Mouse (Mus musculus) embryo, embryonic 10 days (tissue): Measurements from ENCODE around the gene Slc16a5.
"Not testable (repeated sequence)": the region's sequence is repeated elsewhere in the genome, so short reads cannot be mapped to it uniquely, and the experiment has no call there.

Experiments used
- DNase-seq: peaks from one replicate; pipeline ENCODE4 v3.0.0-alpha.2; 2015; ENCODE audit warnings: low spot score

Slc16a5 gene

DNA sequence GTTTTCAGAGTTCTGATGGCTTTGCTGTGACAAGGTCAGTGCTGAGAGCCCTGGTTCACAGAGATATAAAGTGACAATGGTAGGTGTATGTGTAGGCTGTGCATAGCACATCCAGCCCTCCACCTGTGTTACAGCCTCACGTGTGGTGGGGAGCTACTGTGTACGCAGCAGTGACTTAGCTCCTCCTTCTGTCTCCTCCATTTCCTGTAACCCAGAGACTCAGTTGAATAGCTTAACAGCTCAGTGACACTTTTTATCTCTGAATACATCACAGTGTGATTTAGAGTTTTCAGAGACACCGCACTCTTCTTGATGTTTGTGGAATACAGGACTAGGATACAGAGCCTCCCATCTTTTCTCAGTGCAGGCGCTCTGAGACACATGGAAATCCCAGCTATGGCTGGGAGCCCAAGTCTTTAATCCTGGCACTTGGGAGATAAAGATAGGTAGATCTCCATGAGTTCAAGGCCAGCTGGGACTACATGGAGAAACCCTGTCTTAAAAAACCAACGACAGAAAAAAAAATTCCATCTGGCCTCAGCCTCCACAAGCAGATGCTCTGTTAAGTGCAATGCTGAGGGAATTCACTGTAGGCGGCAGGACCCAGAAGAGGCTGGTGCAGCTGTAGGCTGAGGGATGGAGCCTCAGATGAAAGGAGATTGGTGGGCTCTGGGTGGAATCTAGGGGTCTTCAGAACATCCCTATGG, 19.4 kb downstream of the Slc16a5 start:
- DNase-seq, result no peak

DNA sequence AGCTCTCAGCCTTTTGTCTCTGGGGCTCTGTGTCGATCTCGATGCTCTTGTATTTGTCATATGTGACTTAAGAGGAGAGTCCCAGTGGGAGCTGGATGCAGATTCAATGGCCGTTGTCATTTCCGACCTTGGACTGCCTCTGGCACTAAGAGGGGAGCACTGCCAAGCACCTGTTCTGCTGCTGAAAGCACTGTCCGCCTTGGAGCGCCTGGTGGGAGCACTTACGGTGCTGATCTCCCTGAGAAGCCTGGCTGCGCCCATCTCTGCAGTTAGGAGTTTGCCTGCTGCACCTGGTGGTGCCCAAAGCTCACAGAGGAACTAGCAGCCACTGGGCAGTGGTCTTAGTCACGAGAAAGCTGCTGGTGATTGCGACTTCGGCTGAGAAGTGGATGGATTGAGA, 21.0 kb downstream of the Slc16a5 start:
- no peak for DNase-seq

DNA sequence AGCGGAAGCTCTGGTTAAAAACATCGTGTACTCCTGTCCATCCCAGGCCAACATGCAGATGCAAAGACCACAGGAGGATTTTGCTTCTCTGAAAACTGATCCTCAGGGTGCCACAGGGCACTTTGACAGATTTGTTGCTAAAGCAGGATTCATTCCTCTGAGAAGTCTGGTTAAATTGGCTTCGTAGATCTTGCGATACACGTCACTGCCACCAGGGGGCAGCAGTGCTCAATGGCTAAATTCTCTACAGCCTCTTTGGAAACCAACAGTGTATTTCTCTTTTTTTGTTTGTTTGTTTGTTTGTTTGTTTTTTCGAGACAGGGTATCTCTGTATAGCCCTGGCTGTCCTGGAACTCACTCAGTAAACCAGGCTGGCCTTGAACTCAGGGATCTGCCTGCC, 21.5 kb downstream of the Slc16a5 start:
- DNase-seq, result peak; percentile 89

DNA sequence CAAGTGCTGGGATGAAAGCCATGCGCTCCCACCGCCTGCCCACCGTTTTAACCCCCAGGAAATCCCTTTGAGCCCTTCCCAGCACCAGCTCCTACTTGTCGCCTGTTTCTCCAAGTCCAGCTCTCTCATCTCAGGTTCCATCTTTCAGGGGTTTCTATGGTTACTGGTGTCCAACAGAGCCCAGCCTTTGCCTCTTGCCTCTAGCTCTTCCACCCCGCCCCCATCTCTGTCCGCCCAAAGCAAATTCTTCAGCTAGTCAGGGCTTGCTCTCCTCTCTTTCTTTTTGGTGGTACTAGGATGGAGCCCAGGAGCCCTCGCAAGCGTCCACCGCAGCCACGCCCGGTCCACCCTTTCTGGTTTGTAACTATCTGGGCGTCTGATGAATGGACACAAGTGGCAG, 22.9 kb downstream of the Slc16a5 start:
- peak; percentile 72 for DNase-seq

DNA sequence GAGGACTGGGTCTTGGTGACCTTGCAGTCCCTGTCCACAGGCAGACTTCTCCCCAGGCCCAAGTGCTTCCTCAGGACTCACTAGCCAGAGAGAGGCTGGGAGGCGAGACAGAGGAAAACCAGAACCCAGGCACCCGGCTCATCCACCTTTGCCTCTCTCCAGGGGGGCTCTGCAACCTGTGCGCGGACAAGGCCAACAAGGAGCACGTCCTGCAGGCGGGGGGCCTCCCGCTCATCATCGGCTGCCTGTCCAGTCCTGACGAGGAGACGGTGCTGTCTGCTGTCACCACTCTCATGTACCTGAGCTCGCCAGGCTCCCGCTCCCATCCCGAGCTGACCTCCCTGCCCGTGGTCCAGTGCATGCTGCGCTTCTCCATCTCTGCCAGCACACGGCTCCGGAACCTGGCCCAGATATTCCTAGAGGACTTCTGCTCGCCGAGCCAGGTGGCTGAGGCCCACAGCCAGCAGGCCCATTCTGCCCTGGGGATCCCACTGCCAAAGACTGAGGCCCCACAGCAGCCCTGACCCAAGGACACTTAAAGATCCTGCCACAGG, 26.4 kb downstream of the Slc16a5 start:
- no peak for DNase-seq

DNA sequence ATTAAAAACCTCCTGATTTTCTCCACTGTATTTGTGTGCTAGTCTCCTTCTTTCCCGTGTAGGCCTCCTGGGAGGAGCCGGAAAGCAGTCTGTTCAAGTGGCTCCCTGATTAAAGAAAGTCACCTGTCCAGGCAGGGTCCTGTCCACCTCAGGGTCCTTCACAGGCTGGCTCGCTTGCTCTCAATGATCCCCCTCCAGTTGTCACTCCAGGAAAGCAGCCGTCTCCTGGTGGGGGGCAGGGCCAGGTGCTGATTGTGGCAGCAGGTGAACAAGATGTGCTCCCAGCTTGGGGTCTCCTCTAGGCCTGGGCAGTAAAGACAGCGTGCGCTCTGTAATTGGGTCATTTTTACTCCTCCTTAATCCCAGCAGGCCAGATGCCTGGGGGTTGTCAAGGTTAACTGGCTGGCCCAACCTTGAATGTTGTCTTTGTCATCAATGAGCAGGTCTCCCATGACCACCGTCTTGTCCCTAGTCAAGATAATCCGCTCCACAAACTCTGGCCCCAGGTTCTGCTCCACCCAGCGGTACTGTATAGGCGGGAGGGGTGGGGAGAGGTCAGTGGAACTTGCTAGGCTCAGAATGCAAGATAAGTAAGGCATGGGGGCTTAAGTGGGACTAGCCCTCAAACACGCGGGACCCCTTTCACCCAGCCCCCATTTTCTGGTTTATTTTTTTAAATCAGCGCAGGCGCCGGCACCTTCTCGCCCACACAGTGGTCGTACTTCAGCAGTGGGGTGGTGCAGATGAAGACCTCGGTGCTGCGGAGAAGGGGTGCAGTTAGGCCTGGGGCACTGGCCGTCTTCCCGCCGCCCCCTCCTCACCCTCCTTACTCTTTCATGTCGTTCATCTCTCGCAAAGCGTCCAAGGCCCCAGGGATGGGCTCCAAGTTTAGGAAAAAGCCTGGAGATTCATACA, 28.4 kb downstream of the Slc16a5 start:
- DNase-seq, result no peak

DNA sequence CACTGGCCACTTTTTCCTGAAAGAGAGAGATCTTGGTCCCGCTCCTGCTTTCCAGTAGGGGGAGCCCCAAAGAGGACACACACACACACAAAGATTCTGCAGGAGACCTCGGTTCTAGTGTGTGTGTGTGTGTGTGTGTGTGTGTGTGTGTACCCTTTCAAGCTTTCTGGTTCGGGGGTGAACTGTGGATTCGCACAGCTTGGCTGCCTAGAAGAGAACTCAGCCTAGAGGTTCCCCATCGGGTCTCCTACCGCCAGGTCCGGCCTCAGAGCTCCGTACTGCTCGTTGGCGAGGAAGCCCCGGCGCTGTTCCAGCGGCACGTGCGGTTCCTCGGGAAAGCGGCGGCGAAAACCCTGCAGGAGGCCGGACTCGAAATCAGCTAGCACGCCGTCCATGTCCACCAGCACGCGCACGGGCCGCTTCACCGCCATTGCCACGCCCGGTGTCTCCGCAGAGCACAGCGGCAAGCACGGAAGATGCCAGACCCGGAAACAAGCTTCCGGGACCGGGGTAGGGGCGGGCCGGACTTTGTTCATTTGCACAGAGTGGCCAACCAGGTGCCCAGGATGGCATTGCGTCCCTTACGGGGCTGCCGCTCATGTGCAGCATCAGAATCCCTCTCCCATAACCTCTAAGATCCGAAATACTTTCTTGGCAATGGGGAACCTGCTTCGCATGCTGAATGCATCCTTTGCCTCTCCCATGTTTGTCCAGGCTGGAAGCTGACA, 29.2 kb downstream of the Slc16a5 start, which contains the start of gene Nt5c:
Gene Nt5c (minus strand): TSS at position 507 of the 728 bp plus-strand sequence.
- peak; percentile 83 for DNase-seq

DNA sequence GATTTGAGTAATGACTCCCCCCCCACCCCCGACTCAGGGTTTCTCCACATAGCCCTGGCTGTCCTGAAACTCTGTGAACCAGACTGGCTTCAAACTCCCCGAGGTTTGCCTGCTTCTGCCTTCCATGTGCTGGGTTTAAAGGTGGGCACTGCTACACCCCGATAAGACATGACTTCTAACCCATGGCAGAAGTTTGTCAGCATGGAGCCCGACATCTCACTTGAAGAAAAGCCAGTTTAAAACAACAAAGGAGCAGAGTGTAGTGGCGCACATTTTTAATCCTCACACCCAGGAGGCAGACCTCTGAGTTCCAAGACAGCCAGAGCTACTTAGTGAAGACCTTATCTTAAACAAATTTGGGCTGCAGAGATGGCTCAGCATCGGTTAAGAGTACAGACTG, 30.1 kb downstream of the Slc16a5 start:
- no peak for DNase-seq

DNA sequence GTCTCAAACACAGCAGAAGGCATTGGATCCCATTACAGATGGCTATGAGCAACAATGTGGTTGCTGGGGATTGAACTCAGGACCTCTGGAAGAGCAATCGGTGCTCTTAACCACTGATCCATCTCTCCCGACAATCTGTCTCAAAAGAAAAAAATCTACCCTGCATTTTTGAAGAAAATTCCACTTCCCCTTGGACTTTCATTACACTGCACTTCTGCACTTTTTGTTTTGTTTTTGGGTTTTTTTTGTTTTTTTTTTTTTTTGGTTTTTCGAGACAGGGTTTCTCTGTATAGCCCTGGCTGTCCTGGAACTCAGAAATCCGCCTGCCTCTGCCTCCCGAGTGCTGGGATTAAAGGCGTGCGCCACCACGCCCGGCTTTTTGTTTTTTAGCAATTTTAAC, 34.3 kb downstream of the Slc16a5 start:
- not testable (repeated sequence) for DNase-seq

DNA sequence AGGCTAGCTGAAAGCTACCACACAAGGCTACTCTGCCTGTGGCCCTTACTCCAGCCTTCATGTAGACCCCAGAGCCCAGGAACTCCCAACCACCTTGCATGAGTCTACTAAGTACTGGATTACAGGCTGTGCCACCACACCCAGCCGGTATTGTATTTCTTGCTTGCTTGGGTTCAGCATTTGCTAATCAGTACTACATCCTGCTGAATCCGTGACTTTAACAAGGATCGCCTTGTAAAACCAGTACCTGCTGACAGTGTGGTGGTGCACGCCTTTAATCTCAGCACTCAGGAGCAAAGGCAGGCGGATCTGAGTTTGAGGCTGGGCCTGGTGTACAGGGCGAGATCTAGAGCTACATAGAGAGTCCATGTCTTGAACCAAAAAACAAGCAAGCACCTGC, 40.4 kb downstream of the Slc16a5 start:
- no peak for DNase-seq

DNA sequence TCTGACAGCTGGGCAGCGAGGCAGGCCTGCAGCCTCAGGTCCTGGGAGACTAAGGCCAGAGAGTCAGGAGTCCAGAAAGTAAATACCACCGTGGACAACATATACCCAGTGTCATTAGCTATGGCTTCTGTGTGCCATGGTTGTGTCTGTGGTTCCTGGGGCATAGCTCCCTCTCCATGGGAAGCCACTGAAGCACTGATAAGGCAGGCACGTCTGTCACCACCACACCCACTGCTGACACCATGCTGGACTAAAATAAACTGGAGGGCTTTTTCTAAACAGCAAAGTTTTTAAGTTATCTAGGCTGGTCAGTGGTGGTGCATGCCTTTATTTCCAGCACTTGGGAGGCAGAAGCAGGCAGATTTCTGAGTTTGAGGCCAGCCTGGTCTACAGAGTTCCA, 44.3 kb downstream of the Slc16a5 start:
- DNase-seq, result no peak

DNA sequence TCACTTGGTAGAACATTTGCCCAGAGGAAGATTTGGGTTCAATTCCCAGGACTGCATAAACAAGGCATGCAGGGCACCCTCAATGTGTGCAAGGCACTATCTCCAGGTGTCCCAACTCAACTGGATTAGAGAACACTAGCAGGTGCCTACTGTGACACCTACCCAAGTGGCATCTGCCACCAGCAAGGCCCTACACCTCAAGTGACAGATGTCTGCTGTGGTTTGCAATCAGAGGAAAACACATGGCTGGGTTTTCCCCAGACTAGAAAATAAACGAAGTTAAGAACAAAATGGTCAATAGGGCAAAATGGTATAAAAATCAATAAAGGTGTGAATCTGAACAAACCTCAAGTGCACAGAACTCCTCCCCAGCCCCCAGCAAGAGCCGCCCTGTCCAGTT, 45.8 kb downstream of the Slc16a5 start:
- DNase-seq, result no peak

DNA sequence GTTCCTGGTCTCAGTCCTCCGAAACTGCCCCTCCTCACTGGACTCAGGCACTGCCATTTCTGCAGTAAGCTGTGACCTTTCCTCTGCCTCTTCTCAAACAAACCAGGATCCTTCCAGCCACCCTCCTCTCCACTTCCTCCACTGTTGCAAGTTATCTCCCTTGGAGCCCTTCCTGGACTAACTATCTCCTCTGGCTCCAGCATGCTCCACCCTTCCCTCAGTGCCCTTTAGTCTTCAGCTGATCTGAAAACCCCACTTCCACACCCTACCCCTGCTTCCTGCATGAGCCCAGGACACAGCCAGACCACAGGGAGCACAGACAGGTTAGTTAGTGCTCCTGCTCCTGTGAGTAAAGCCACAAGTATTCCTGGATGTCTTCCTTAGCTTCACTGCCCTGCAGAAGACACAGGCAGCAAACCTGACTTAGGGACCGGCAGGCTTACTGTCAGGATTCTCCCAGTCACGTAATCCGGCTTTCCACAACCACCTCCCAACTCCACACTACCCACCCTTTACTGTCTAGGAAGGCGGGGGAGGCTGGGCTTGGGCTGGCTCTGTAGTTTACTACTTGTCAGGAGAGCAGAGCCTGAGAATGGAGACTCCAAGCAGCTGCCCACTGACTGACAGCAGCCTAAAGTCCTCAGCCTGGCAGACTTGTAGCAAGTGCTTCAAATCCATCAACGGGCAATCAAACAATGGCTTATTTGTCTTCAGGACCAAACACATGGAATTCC, 47.7 kb downstream of the Slc16a5 start:
- no peak for DNase-seq

DNA sequence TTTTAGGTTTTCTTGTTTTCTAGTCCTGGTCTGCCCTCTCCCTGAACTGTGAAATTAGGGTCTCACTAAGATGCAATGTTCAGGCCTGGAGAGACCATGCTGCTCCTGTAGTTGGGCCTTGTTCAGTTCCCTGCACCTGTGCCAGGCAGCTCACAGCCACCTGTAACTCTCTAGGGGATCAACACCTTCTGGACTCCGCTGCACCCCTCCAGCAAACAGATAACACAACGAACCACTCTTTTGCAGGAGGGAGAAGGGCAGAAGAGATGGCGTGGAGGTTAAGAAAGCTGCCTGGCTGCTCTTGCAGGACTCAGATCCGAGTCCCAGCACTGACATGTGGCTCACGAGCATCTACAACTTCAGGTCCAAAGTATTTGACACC, 48.2 kb downstream of the Slc16a5 start:
- no peak for DNase-seq

DNA sequence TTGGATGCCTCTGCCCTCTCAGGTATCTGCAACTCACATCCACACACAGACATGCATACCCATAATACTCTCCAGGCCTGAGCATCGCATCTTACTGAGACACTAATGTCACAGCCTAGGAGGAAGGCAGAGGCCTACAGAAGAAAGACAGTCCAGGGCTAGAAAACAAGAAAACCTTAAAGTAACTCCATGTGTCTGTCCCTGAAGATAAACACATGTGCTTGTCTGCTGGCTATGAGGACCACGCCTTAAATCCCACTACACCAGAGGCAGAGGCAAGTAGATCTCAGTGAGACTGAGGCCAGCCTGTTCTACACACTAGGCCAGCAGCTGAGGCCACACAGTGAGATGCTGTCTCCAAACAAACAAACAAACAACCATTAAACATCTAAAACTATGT, 48.8 kb downstream of the Slc16a5 start:
- no peak for DNase-seq

DNA sequence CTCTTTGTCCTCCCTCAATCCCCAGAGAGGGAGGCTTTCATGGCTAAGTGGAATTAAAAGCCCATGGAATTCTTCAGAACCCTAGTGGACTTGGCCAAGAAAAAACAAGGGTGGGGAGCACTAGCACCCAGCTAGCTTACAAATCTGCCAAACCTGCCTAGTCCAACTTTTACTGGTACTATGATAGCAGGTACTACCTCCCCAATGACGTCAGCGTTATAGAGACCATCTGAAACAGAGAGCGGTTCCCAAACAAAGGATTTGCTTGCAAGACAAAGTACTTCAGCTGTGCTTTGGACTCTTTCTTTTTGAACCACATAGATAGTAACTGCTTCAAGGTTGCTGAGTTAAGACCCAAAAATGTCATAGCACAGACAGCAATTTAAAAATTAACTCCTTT, 49.7 kb downstream of the Slc16a5 start:
- DNase-seq, result no peak

DNA sequence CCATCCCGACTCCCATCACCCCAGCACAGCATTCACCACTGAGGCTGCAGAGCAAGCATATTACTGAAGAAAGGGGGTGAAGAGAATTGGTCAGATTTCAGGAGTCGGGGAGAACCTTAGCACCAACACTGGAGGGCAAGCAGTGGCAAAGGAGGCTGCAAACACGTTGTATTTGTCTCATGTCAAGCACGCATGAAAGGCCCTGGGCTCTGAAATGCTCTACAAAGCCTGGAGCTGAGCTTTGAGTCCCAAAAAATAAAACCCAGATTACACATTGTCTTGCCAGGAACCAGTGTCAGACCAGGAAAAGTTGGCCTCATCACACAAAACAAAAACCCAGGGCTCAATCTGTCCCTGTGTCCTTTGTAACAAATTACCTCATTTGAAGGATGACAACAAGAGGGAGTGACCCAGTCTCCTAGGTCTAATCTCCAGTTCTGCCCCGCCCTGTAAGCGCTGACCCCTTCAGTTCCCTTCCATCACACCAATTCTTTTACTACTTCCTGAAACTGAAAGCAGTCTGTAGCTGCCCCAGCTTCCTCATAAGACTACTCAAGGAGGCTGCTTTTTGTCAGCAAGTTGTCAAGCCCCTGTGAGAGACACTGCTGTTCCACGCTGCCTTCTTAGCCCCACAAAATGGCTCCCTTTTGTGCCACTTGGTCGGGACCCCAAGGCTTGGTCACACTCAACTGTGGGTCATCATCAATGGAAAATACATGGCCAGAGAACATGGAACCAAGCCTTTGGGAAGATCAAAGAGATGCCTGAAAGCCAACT, 50.3 kb downstream of the Slc16a5 start:
- DNase-seq, result no peak

DNA sequence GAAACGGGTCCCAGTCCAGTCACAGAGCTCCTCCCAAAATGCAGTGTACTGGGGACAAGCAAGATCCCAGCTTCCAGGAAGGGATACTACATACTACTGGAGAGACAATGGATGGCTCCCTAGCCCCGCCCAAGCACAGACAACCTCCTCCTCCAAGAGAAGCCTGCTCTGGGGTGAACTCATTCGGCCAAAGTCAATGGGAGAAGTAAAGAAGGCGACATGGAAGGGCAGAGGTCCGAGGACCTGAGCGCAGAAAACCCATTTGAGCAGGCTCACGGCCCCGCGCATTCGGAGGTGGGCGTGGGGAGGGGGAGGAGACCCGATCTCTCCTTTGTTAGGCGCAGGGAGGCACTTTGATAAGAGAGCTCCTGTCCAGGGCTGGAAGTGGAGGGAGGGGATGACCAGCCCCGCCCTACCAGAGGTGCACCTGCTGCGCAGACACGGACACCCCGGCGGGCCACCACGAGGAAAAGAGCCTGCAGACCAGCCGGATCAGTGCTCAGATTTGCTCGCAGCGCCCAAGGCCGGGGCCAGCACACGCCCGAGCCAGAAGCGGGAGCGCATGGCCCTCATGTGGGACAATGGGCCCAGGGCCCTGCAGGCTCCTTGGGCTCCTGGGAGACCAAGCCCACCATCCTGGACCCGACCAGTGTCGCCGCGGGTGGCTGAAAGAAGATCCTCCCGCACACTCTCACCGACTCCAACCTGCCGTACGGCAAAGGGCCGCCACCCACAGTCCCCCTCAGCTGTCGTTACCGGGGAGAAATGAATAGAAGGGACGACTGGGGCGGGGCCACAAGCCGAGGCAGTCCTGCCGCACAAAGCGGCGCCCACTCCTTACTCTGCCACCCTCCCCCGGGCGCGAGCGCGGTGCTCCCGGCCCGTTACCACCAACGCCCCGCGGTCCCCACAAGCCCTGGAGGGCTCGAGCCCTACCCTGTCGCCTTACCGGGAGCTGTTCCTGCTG, 51.3 kb downstream of the Slc16a5 start:
- peak; percentile 74 for DNase-seq

DNA sequence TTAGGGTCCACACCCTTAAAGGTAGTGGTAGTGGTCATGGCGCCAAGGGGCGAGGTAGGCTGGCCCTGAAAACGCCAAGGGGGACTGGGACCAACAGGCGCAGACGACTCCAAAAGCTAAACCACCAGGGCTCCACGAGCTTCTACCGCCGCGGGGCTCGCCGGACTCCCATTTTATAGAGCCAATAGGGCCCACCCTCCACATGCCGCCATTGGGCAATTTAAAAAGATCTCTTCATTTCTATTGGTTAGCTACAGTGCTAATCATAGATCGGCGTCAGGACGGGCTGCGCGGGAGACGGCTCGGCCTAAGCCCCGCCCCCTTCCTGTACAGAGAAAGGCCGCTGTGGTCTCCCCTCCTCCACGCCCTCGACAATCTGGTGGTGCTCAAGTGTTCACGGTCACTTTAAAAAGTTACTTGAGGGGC, 52.0 kb downstream of the Slc16a5 start, which contains the start of gene Jpt1:
Gene Jpt1 (minus strand): TSS at position 150 of the 426 bp plus-strand sequence.
- DNase-seq, result peak; percentile 97

DNA sequence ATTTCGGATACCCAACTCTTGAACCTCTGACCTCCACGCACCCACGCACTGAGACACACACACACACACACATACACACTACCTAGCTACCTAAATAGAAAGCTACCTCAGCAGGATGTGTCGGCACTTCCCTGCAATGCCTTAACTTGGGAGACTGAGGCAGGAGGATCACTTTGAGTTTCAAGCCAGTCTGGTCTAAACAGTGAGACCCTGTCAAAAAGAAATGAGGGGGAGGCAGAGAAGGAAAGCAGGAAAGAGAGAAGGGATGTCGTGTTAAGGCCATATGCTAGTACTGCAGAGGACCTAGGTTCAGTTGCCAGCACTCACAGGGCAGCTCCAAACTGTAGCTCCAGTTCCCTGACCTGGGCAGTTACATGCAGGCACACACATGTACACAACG, 52.7 kb downstream of the Slc16a5 start:
- DNase-seq, result no peak
